Mouse (Mus musculus) embryonic facial prominence, embryonic 15.5 days (tissue): ENCODE measurements around the gene Ppfibp1. TPM values are rescaled to one million over a fixed set of nuclear protein-coding genes. Genes with fewer than 3 reads are reported as not detected.

Experiments
- ATAC-seq: fragments of 200-750 bp; cut with Nextera tagmentation; 2 replicates; pipeline ENCODE4 v1.8.0; 2017; ENCODE audit warnings: low read depth, moderate TSS enrichment; ENCODE audit not compliant: insufficient number of reproducible peaks, low FRiP score, low TSS enrichment
- H3K27ac ChIP-seq: fragments of 300-500 bp; sonication (generic); replicated peaks from 2 replicates; pipeline ENCODE4 v1.5.1; 2015; ENCODE audit warnings: mild to moderate bottlenecking, inconsistent platforms
- H3K27me3 ChIP-seq: fragments of 300-500 bp; sonication (generic); 2 replicates; pipeline ENCODE4 v1.6.1; 2015; ENCODE audit warnings: inconsistent platforms
- H3K36me3 ChIP-seq: fragments of 300-500 bp; sonication (generic); 2 replicates; pipeline ENCODE4 v1.6.1; 2015; ENCODE audit warnings: mild to moderate bottlenecking, inconsistent platforms
- H3K4me1 ChIP-seq: fragments of 300-500 bp; sonication (generic); 2 replicates; pipeline ENCODE4 v1.6.1; 2015; ENCODE audit warnings: inconsistent platforms
- H3K4me2 ChIP-seq: fragments of 300-500 bp; sonication (generic); replicated peaks from 2 replicates; pipeline ENCODE4 v1.6.1; 2015; ENCODE audit warnings: mild to moderate bottlenecking, inconsistent platforms
- H3K4me3 ChIP-seq: fragments of 300-500 bp; sonication (generic); replicated peaks from 2 replicates; pipeline ENCODE4 v1.5.1; 2015; ENCODE audit warnings: mild to moderate bottlenecking, inconsistent platforms
- H3K9ac ChIP-seq: fragments of 300-500 bp; sonication (generic); 2 replicates; pipeline ENCODE4 v1.6.1; 2015; ENCODE audit warnings: inconsistent platforms
- H3K9me3 ChIP-seq: fragments of 300-500 bp; sonication (generic); replicated peaks from 2 replicates; pipeline ENCODE4 v1.6.1; 2016; ENCODE audit warnings: inconsistent platforms
- WGBS: fragments of 180-500 bp; shearing (Covaris S2); methylation state at CpG from one replicate; pipeline ENCODE4 v1.1.7; 2015; 5-methylcytosine and 5-hydroxymethylcytosine counted together
- polyA plus RNA-seq: library from polyadenylated mRNA; unstranded; fragments of >200 nt; fragmentation: Nextera tagmentation; extraction: Ambion mirVana; gene quantifications from 2 replicates; pipeline ENCODE4 v1.2.1, GENCODE M21; 2015

Gene Ppfibp1
- polyA plus RNA-seq, 1 experiment from 2014 or later = 54.2 TPM

DNA sequence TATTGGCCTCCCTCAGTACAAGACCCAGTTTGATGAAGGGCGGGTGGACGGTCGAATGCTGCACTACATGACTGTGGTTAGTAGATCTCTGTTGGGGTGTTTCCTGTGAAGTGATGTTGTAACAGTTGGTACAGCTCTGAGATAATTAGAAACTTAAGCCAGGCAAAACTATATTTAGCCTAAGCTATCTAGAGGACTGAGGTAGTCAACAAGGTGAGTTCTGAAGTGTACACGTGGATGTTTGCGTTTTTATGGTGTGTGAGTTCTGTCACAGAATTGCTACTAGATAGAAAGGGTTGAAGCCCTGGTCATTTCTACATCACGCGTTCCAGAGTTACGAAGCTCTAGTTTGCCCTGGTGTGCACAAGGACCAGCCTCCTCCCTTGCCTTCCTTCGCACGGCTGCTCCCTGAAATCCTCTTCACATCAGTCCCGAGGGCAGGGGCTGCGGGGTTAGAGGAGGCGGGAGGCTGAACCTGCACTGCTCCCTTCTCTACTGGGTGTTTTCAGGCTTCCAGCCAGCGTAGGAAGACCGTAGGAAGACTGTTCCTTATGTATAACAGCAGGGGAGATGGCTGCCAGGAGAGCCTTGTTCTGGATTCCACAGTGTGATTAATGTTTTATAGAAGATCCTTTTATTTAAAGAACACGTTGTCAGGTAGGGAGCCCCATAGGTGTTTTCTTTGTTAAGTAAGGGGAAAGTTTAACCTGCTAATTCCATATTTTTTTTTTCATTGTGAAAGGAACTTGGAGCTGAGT lies 134.3 kb downstream of the Ppfibp1 start:
- Histone ChIP-seq H3K9me3 (no peaks in the 10 kb centered on the region), H3K4me3 (no peak overlapping the region), H3K27ac (no peak overlapping the region), H3K4me2 (no peak overlapping the region), H3K36me3 (peaks cover 48% of the 10 kb centered on the region), H3K4me1 (no peaks in the 10 kb centered on the region), H3K27me3 (no peaks in the 10 kb centered on the region), H3K9ac (no peak overlapping the region)
- 87% methylated on average over 16 of the region's 16 CpGs for WGBS
- ATAC-seq = no peak

- ATAC-seq = no peak
These were observed 134.8 kb downstream of the Ppfibp1 start for GRCm38 (mm10) chr6:147023133-147023395.

GRCm38 (mm10) chr6:147023568-147023967 lies 135.3 kb downstream of the Ppfibp1 start:
- H3K9me3 ChIP-seq = no peaks in the 10 kb centered on the region
- H3K27me3 ChIP-seq = no peaks in the 10 kb centered on the region
- ATAC-seq = no peak
- H3K4me1 ChIP-seq = no peaks in the 10 kb centered on the region
- no peak overlapping the region for H3K9ac ChIP-seq
- no peak overlapping the region for H3K4me3 ChIP-seq
- H3K4me2 ChIP-seq = no peak overlapping the region
- H3K36me3 ChIP-seq = peaks cover 52% of the 10 kb centered on the region
- no peak overlapping the region for H3K27ac ChIP-seq

More at GRCm38 (mm10) chr6:147023133-147023395, 134.8 kb downstream of the Ppfibp1 start:
- Histone ChIP-seq H3K9me3 (no peaks in the 10 kb centered on the region), H3K27me3 (no peaks in the 10 kb centered on the region), H3K36me3 (peaks cover 50% of the 10 kb centered on the region), H3K4me2 (no peak overlapping the region), H3K9ac (no peak overlapping the region), H3K27ac (no peak overlapping the region), H3K4me1 (no peaks in the 10 kb centered on the region), H3K4me3 (no peak overlapping the region)
- 88% methylated on average over 2 of the region's 2 CpGs for WGBS

GRCm38 (mm10) chr6:147024761-147025160 lies 136.5 kb downstream of the Ppfibp1 start:
- Histone ChIP-seq H3K4me1 (no peaks in the 10 kb centered on the region), H3K27ac (no peak overlapping the region), H3K27me3 (no peaks in the 10 kb centered on the region), H3K9me3 (no peaks in the 10 kb centered on the region), H3K4me2 (no peak overlapping the region), H3K36me3 (peaks cover 61% of the 10 kb centered on the region), H3K4me3 (no peak overlapping the region), H3K9ac (no peak overlapping the region)
- ATAC-seq = no peak
- WGBS = 91% methylated on average over 3 of the region's 3 CpGs

GRCm38 (mm10) chr6:147028396-147028795 lies 140.1 kb downstream of the Ppfibp1 start:
- ATAC-seq = no peak
- H3K9me3 ChIP-seq = no peaks in the 10 kb centered on the region
- H3K27me3 ChIP-seq = no peaks in the 10 kb centered on the region
- no peak overlapping the region for H3K9ac ChIP-seq
- peaks cover 62% of the 10 kb centered on the region for H3K36me3 ChIP-seq
- 92% methylated on average over 2 of the region's 2 CpGs for WGBS
- no peak overlapping the region for H3K4me2 ChIP-seq
- H3K27ac ChIP-seq = no peak overlapping the region
- H3K4me1 ChIP-seq = no peaks in the 10 kb centered on the region
- H3K4me3 ChIP-seq = no peak overlapping the region

DNA sequence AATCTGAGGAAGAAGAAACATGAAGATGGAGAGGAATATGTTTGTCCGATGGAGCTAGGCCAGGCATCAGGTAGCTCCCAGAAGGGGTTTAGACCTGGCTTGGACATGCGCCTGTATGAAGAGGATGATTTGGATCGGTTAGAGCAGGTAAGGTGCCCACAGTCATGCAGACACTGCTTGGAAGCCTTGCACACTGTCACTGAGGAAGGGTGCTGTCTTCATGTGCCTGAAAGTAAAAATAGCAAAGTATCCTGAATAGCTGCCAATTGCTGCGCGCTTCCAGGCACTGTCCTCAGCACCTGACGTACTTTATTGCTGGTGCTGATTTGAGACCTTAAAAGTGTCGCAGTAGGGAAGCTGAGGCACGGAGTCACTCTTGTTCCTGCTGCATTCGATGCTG lies 141.3 kb downstream of the Ppfibp1 start:
- WGBS = 94% methylated on average over 9 of the region's 9 CpGs
- H3K36me3 ChIP-seq = peaks cover 59% of the 10 kb centered on the region

GRCm38 (mm10) chr6:147030096-147030885 lies 142.0 kb downstream of the Ppfibp1 start:
- no peak for ATAC-seq
- H3K4me1 ChIP-seq = no peaks in the 10 kb centered on the region
- peaks cover 58% of the 10 kb centered on the region for H3K36me3 ChIP-seq
- no peak overlapping the region for H3K4me2 ChIP-seq
- H3K9me3 ChIP-seq = no peaks in the 10 kb centered on the region
- no peak overlapping the region for H3K9ac ChIP-seq
- no peaks in the 10 kb centered on the region for H3K27me3 ChIP-seq
- H3K27ac ChIP-seq = no peak overlapping the region
- H3K4me3 ChIP-seq = no peak overlapping the region
- WGBS = 86% methylated on average over 15 of the region's 15 CpGs

More for the DNA sequence above, 141.3 kb downstream of the Ppfibp1 start:
- no peaks in the 10 kb centered on the region for H3K9me3 ChIP-seq
- H3K27ac ChIP-seq = no peak overlapping the region
- no peak overlapping the region for H3K4me2 ChIP-seq
- ATAC-seq = no peak
- H3K4me3 ChIP-seq = no peak overlapping the region
- H3K27me3 ChIP-seq = no peaks in the 10 kb centered on the region
- no peaks in the 10 kb centered on the region for H3K4me1 ChIP-seq
- H3K9ac ChIP-seq = no peak overlapping the region

DNA sequence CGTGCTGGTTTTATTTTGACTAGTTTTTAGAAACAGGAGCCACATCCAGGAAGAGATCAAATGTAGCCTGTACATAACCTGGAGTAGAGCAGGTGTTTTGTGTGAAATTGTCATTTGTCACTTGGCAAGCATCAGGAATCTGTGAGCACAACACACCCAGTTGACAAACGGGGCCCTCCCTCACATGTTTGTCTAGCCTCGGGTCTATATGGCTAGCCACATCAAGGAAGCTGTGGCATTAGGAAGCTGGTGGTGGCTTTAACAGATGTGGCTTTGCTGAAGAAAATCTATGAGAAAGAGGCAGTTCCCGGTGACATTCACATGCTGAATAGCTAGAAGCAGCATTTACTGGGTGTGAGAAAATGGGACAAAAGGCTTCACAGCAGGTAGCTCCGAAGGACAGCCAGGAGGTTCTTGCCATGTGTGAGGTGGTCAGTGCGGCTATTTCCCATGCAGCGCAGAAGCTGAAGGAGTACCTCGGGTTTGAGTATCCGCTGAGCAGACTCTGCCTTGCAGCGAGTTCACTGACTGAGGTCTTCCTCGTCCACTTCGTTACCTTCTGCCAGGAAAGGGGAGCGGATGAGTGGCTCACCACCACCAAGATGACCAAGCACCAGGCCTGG lies 144.1 kb downstream of the Ppfibp1 start, which contains the start of gene Rep15:
Gene Rep15 (plus strand): TSS at position 282 of the 623 bp plus-strand sequence.
- H3K4me2 ChIP-seq = no peak within 1 kb of the TSS
- no peaks in the 10 kb centered on the region for H3K27me3 ChIP-seq
- no peak within 1 kb of the TSS for H3K27ac ChIP-seq
- 63% methylated on average over 13 of the region's 13 CpGs for WGBS
- no peaks in the 10 kb centered on the region for H3K4me1 ChIP-seq
- no peak within 1 kb of the TSS for H3K4me3 ChIP-seq
- no peaks in the 10 kb centered on the region for H3K9me3 ChIP-seq
- no peak for ATAC-seq
- H3K9ac ChIP-seq = no peak within 1 kb of the TSS
- H3K36me3 ChIP-seq = peaks cover 38% of the 10 kb centered on the region

DNA sequence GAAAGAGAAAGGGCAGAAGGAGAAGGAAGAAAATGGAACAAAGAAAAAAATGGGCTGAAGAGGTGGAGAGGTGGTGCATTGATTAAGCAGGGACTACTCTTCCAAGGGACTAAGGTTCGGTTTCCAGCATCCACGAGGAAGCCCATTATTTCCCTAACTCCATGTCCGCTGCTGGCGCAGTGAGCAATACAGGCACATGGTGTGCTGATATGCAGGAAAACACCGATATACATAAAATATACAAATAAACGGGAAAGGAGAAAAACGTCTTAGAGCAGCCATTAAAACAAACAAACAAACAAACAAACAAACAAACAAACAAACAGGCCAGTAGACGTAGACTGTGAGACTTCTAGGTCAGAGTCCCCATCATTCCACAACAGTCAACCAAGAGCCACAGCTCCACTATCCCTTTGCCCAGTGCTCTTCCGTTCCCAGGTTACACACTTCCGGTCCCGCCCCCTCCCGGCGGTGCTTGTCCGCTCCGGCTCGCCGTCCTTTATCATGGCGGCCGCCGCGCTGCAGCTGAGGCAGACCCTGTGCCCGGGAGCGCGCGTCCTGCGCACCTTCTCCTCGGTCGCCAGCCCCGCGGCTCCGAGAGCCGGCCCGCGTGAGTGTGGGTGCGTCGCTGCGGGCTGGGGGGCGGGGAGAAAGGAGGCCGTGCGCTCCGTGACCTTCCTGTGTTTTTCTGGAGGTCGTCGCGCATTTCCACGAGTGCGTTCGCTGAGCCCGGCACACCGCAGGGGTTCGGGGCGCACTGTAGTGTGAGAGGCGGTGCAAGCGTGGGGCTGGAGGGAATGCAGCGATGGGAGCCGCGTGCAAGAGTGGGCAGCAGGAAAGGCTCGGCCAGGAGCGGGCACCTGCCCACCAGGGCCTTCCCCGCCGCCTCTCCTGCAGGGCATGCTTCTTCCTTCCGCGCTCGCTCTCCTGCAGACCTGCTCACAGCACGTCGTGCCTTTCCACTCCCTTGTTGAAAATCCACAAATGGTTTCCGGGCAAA lies 154.3 kb downstream of the Ppfibp1 start, which contains the start of gene Mrps35:
Gene Mrps35 (plus strand): TSS at position 474 of the 1,000 bp plus-strand sequence.
- no peaks in the 10 kb centered on the region for H3K27me3 ChIP-seq
- ATAC-seq = peak; percentile 97
- peak within 1 kb of the TSS; percentile 84 for H3K9ac ChIP-seq
- WGBS = 4% methylated on average over 64 of the region's 66 CpGs
- H3K4me1 ChIP-seq = peaks cover 8% of the 10 kb centered on the region; the same call in 1 of the 2 replicates
- H3K9me3 ChIP-seq = no peaks in the 10 kb centered on the region
- H3K36me3 ChIP-seq = peaks cover 8% of the 10 kb centered on the region
- H3K4me2 ChIP-seq = peak within 1 kb of the TSS; percentile 56
- peak within 1 kb of the TSS; percentile 87 for H3K27ac ChIP-seq
- H3K4me3 ChIP-seq = peak within 1 kb of the TSS; percentile 87

GRCm38 (mm10) chr6:147043633-147044032 lies 155.3 kb downstream of the Ppfibp1 start:
- Histone ChIP-seq H3K27me3 (no peaks in the 10 kb centered on the region), H3K4me2 (peak overlapping the region; percentile 56), H3K36me3 (peaks cover 19% of the 10 kb centered on the region), H3K9ac (0 out of 2 replicates have a peak overlapping the region, but pooled peaks have one; percentile 84), H3K27ac (no peak overlapping the region), H3K4me3 (peak overlapping the region; percentile 87), H3K4me1 (peaks cover 8% of the 10 kb centered on the region; the same call in 1 of the 2 replicates), H3K9me3 (no peaks in the 10 kb centered on the region)
- no peak for ATAC-seq
- WGBS = 39% methylated on average over 7 of the region's 7 CpGs
